In genomic region chr2:103600165-103600891, GRCm38 (mm10) we compare ENCODE assay signal across 9 mouse cellular contexts. TPM values are rescaled to one million over a fixed set of nuclear protein-coding genes. Genes with fewer than 3 reads are reported as not detected.
DNase-seq lines count a peak whose midpoint lies in the region; ATAC-seq and TF ChIP-seq lines count a peak whose summit lies in the region.
"Had no signal": no experiment of that assay in that cellular context is flagged by ENCODE, and none has a peak within 500 bp of the region (broad histone marks: within the 10 kb centered on the region; RNA-seq: fewer than 3 reads in every experiment).

No protein-coding gene starts in this region.

- TF ChIP-seq CTCF in lung, embryonic 14.5 days (IDR thresholded peaks at IDR 0.05; ENCODE audit: low read depth): no peak

- H3K27me3 ChIP-seq in lung, embryonic 14.5 days (ENCODE audit: insufficient read depth, low read length): no peaks in the 10 kb centered on the region
- H3K27me3 ChIP-seq in embryonic facial prominence, embryonic 14.5 days (replicated peaks; ENCODE audit: control insufficient read depth, insufficient read depth, low read length): no peaks in the 10 kb centered on the region
- H3K27me3 ChIP-seq in heart, embryonic 10.5 days (ENCODE audit: insufficient read depth, poor library complexity, severe bottlenecking): no peaks in the 10 kb centered on the region
- H3K27me3 ChIP-seq in kidney, embryonic 15.5 days: no peaks in the 10 kb centered on the region
- no peaks in the 10 kb centered on the region for H3K27me3 ChIP-seq in limb, embryonic 12.5 days
- H3K27me3 ChIP-seq: lung, embryonic 15.5 days had no signal

- no peaks in the 10 kb centered on the region for H3K36me3 ChIP-seq in lung, embryonic 14.5 days (ENCODE audit: insufficient read depth)
- H3K36me3 ChIP-seq in embryonic facial prominence, embryonic 14.5 days (ENCODE audit: control insufficient read depth, insufficient read depth, low read length): no peaks in the 10 kb centered on the region
- H3K36me3 ChIP-seq in heart, embryonic 10.5 days: no peaks in the 10 kb centered on the region
- H3K36me3 ChIP-seq in kidney, embryonic 15.5 days: no peaks in the 10 kb centered on the region
- no peaks in the 10 kb centered on the region for H3K36me3 ChIP-seq in limb, embryonic 12.5 days
- H3K36me3 ChIP-seq: lung, embryonic 15.5 days had no signal

- no peak overlapping the region; the same call in 1 of the 2 replicates for H3K27ac ChIP-seq in lung, embryonic 14.5 days (ENCODE audit: low read depth)
- H3K27ac ChIP-seq in embryonic facial prominence, embryonic 14.5 days (replicated peaks; ENCODE audit: low read depth, low read length): peak overlapping the region; percentile 47
- H3K27ac ChIP-seq in heart, embryonic 10.5 days: peak overlapping the region; percentile 79
- H3K27ac ChIP-seq in kidney, embryonic 15.5 days: peak overlapping the region; percentile 51; the same call in 1 of the 2 replicates
- H3K27ac ChIP-seq in limb, embryonic 12.5 days: peak overlapping the region; percentile 83
- H3K27ac ChIP-seq: lung, embryonic 15.5 days had no signal

- 0 out of 2 replicates have a peak, but pooled peaks cover 5% of the 10 kb centered on the region for H3K4me1 ChIP-seq in lung, embryonic 14.5 days (ENCODE audit: insufficient read depth)
- peaks cover 54% of the 10 kb centered on the region for H3K4me1 ChIP-seq in embryonic facial prominence, embryonic 14.5 days (ENCODE audit: control insufficient read depth, insufficient read depth, low read length)
- peaks cover 100% of the 10 kb centered on the region for H3K4me1 ChIP-seq in heart, embryonic 10.5 days
- peaks cover 26% of the 10 kb centered on the region for H3K4me1 ChIP-seq in kidney, embryonic 15.5 days
- peaks cover 71% of the 10 kb centered on the region for H3K4me1 ChIP-seq in limb, embryonic 12.5 days (replicated peaks)

- peak; percentile 23 for DNase-seq in lung, embryonic 14.5 days
- DNase-seq in lung, adult 18-20 months: no peak
- DNase-seq in embryonic facial prominence, embryonic 14.5 days (ENCODE audit: low spot score): peak; percentile 95
- DNase-seq in heart, embryonic 10.5 days (ENCODE audit: low spot score): peak; percentile 73
- peak; percentile 47 to 57 for DNase-seq in right cerebral cortex, adult 2 months (ENCODE audit: low spot score in 2 of 2)
- DNase-seq in c-Kit-positive CD71-positive TER-119-positive erythroid progenitor cells, embryonic 14.5 days (ENCODE audit: low spot score): no peak

- ATAC-seq in lung, embryonic 14.5 days (ENCODE audit: insufficient read depth): no peak
- peak; percentile 93 for ATAC-seq in embryonic facial prominence, embryonic 14.5 days (ENCODE audit: low read depth)
- ATAC-seq in kidney, embryonic 15.5 days (replicated peaks; ENCODE audit: low FRiP score): peak; percentile 24; the same call in 1 of the 2 replicates
- peak; percentile 85 for ATAC-seq in limb, embryonic 12.5 days (ENCODE audit: insufficient number of reproducible peaks, insufficient read depth, low FRiP score, low TSS enrichment, low read depth)

- no peak overlapping the region for H3K4me2 ChIP-seq in lung, embryonic 14.5 days
- peak overlapping the region; percentile 31 for H3K4me2 ChIP-seq in embryonic facial prominence, embryonic 14.5 days (ENCODE audit: low read depth, low read length)
- H3K4me2 ChIP-seq in kidney, embryonic 15.5 days: no peak overlapping the region
- peak overlapping the region; percentile 20 for H3K4me2 ChIP-seq in limb, embryonic 12.5 days
- H3K4me2 ChIP-seq: lung, embryonic 15.5 days had no signal

- H3K9me3 ChIP-seq in lung, embryonic 14.5 days (ENCODE audit: low read depth, low read length): no peaks in the 10 kb centered on the region
- H3K9me3 ChIP-seq in embryonic facial prominence, embryonic 14.5 days (ENCODE audit: control insufficient read depth, low read length): no peaks in the 10 kb centered on the region
- H3K9me3 ChIP-seq in heart, embryonic 10.5 days: no peaks in the 10 kb centered on the region
- H3K9me3 ChIP-seq in kidney, embryonic 15.5 days (replicated peaks): no peaks in the 10 kb centered on the region
- H3K9me3 ChIP-seq in limb, embryonic 12.5 days: no peaks in the 10 kb centered on the region
- H3K9me3 ChIP-seq: lung, embryonic 15.5 days had no signal

- WGBS in lung, embryonic 14.5 days: 57% methylated on average over 8 of the region's 8 CpGs
- 18% methylated on average over 8 of the region's 8 CpGs for WGBS in embryonic facial prominence, embryonic 14.5 days
- 45% methylated on average over 8 of the region's 8 CpGs for WGBS in heart, embryonic 10.5 days
- WGBS in kidney, embryonic 15.5 days: 57% methylated on average over 8 of the region's 8 CpGs
- 21% methylated on average over 8 of the region's 8 CpGs for WGBS in limb, embryonic 12.5 days

- H3K4me3 ChIP-seq in lung, embryonic 14.5 days (ENCODE audit: low read depth, low read length): no peak overlapping the region
- no peak overlapping the region for H3K4me3 ChIP-seq in embryonic facial prominence, embryonic 14.5 days (ENCODE audit: low read depth, low read length)
- peak overlapping the region; percentile 20 for H3K4me3 ChIP-seq in heart, embryonic 10.5 days
- no peak overlapping the region for H3K4me3 ChIP-seq in kidney, embryonic 15.5 days (replicated peaks)
- no peak overlapping the region for H3K4me3 ChIP-seq in limb, embryonic 12.5 days (replicated peaks)
- H3K4me3 ChIP-seq: lung, embryonic 15.5 days had no signal

- no peak overlapping the region for H3K9ac ChIP-seq in lung, embryonic 14.5 days
- H3K9ac ChIP-seq in embryonic facial prominence, embryonic 14.5 days (ENCODE audit: low read depth, low read length): no peak overlapping the region
- no peak overlapping the region for H3K9ac ChIP-seq in kidney, embryonic 15.5 days
- H3K9ac ChIP-seq in limb, embryonic 12.5 days (replicated peaks): no peak overlapping the region
- H3K9ac ChIP-seq: lung, embryonic 15.5 days had no signal

RNA-seq across cellular contexts. Expression of gene Abtb2, which starts 34.2 kb away (rescaled TPM):
- polyA plus RNA-seq in lung, embryonic 14.5 days (2014; fragmentation: Nextera tagmentation; extraction: Ambion mirVana): 6.5 and 8.0 TPM in 2 replicates
- 14.2 and 14.5 TPM in 2 replicates for polyA plus RNA-seq in embryonic facial prominence, embryonic 14.5 days (2014; fragmentation: Nextera tagmentation; extraction: Ambion mirVana)
- polyA plus RNA-seq in heart, embryonic 10.5 days (2016; fragmentation: Nextera tagmentation; extraction: Ambion mirVana): 19.0 and 33.2 TPM in 2 replicates
- polyA plus RNA-seq in kidney, embryonic 15.5 days (2015; fragmentation: Nextera tagmentation; extraction: Ambion mirVana): 7.7 and 8.4 TPM in 2 replicates
- 19.6 and 21.5 TPM in 2 replicates for polyA plus RNA-seq in limb, embryonic 12.5 days (2016; fragmentation: Nextera tagmentation; extraction: Ambion mirVana)

Comparison
In these comparisons a context has a peak if more than half of its experiments do, and no peak if none do; other contexts are left out.
1. DNase-seq: peak in lung, embryonic 14.5 days (single experiment), embryonic facial prominence, embryonic 14.5 days (single experiment), heart, embryonic 10.5 days (single experiment) and right cerebral cortex, adult 2 months (2 of 2); none in lung, adult 18-20 months (0 of 2) and c-Kit-positive CD71-positive TER-119-positive erythroid progenitor cells, embryonic 14.5 days (single experiment).
2. H3K4me2 ChIP-seq: peak in embryonic facial prominence, embryonic 14.5 days (single experiment) and limb, embryonic 12.5 days (single experiment); none in lung, embryonic 14.5 days (single experiment) and kidney, embryonic 15.5 days (single experiment).